Mouse (Mus musculus): ENCODE measurements at regions not wholly inside any gene's neighbourhood (a gene's known extent, or its start where the extent isn't known, plus 50 kb on each side); places are given as distances from the start of the nearest gene placed in this dataset.

DNA sequence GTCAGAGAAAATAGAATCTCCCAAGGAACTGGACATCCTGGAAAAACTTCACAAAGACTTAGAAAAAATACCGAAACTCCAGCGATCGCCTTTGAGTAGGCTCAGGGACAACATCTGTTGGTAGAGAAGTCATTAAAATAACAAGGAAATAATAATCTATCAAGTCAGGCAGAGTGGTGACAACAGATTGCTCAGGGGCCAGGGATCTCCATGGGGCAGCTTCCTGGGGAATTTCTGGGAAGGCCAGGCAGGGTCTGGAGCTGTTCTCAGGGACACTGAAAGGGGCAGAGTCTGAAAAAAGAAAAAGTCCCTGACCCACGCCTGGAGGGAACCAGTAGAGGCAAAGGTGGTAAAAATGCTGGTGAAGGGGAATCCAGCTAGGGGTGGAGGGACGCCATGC, 162.3 kb downstream of the Efnb2 start:
- TF ChIP-seq POLR2A (IDR thresholded peaks at IDR 0.05; ENCODE audit: low read depth, low read length) (no peak), CTCF (IDR thresholded peaks at IDR 0.05; ENCODE audit: extremely low read depth, insufficient read depth, insufficient read length, insufficient replicate concordance) (no peak)
